Mouse (Mus musculus) hindbrain, embryonic 15.5 days (tissue): ENCODE measurements around the gene Gtf3c5. TPM values are rescaled to one million over a fixed set of nuclear protein-coding genes. Genes with fewer than 3 reads are reported as not detected.
A peak's percentile ranks its signal among the peaks of the same experiment; 100 is the strongest.

Experiments
- ATAC-seq: fragments of 200-750 bp; cut with Nextera tagmentation; 2 replicates; pipeline ENCODE4 v1.8.0; 2017; ENCODE audit warnings: low read depth, moderate number of reproducible peaks, moderate TSS enrichment; ENCODE audit not compliant: low FRiP score
- H3K27ac ChIP-seq: fragments of 300-500 bp; sonication (generic); replicated peaks from 2 replicates; pipeline ENCODE4 v1.5.1; 2015; ENCODE audit warnings: mild to moderate bottlenecking, inconsistent platforms
- H3K27me3 ChIP-seq: fragments of 300-500 bp; sonication (generic); 2 replicates; pipeline ENCODE4 v1.6.1; 2015; ENCODE audit warnings: control low read depth, inconsistent platforms
- H3K36me3 ChIP-seq: fragments of 300-500 bp; sonication (generic); 2 replicates; pipeline ENCODE4 v1.6.1; 2015; ENCODE audit warnings: control low read depth, inconsistent platforms
- H3K4me1 ChIP-seq: fragments of 300-500 bp; sonication (generic); replicated peaks from 2 replicates; pipeline ENCODE4 v1.6.1; 2015; ENCODE audit warnings: control low read depth, inconsistent platforms
- H3K4me2 ChIP-seq: fragments of 300-500 bp; sonication (generic); 2 replicates; pipeline ENCODE4 v1.6.1; 2015; ENCODE audit warnings: moderate library complexity, mild to moderate bottlenecking, inconsistent platforms
- H3K4me3 ChIP-seq: fragments of 300-500 bp; sonication (generic); 2 replicates; pipeline ENCODE4 v1.5.1; 2015; ENCODE audit warnings: mild to moderate bottlenecking, inconsistent platforms
- H3K9ac ChIP-seq: fragments of 300-500 bp; sonication (generic); 2 replicates; pipeline ENCODE4 v1.6.1; 2015; ENCODE audit warnings: inconsistent platforms
- H3K9me3 ChIP-seq: fragments of 300-500 bp; sonication (generic); 2 replicates; pipeline ENCODE4 v1.6.1; 2016; ENCODE audit warnings: control low read depth, inconsistent platforms
- WGBS: fragments of 180-500 bp; shearing (Covaris S2); methylation state at CpG from one replicate; pipeline ENCODE4 v1.1.7; 2015; 5-methylcytosine and 5-hydroxymethylcytosine counted together
- polyA plus RNA-seq: library from polyadenylated mRNA; unstranded; fragments of >200 nt; fragmentation: Nextera tagmentation; extraction: Ambion mirVana; gene quantifications from 2 replicates; pipeline ENCODE4 v1.2.1, GENCODE M21; 2015

Gene Gtf3c5
- polyA plus RNA-seq, 1 experiment from 2014 or later: 42.8 TPM

DNA sequence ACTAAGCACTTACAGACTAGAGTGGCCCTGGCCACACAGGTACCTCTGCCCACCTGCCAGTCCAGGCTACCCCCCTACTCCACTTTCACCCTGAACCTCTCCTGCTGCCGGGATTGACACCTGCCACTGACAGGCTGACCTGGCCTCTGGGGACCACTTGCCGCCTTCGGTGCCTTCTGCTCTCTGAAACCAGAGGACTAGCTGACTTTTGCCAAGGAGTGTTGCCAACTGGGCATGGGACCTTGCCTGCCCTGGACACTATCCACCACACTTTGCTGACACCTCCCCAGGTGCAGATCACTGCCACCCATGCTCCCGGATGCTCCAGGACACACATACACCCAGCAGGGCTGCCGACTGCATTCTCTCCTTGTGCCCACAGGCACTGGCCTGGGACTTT lies 31.2 kb downstream of the Gtf3c5 start:
- Histone ChIP-seq H3K4me3 (no peak overlapping the region), H3K36me3 (peaks cover 75% of the 10 kb centered on the region), H3K9ac (no peak overlapping the region), H3K9me3 (no peaks in the 10 kb centered on the region), H3K4me1 (0 out of 2 replicates have a peak, but pooled peaks cover 4% of the 10 kb centered on the region), H3K27me3 (no peaks in the 10 kb centered on the region), H3K27ac (no peak overlapping the region), H3K4me2 (no peak overlapping the region)
- no peak for ATAC-seq
- WGBS: 91% methylated on average over 5 of the region's 5 CpGs

DNA sequence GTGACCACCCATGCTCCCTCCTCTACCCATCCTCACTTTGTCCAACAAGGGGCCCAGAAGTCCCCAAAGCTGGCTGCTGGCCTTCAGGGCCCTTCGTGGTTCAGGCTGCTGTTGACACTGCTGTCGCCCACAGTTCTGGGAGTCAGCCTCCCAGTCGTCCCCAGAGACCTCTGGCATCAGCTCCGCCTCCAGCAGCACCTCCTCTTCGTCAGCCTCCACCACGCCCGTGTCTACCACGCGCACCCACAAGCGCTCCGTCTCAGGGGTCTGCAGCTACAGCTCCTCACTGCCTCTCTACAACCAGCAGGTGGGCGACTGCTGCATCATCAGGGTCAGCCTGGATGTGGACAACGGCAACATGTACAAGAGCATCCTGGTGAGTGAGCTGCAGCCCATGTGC lies 34.4 kb downstream of the Gtf3c5 start:
- H3K9me3 ChIP-seq: no peaks in the 10 kb centered on the region
- H3K27me3 ChIP-seq: no peaks in the 10 kb centered on the region
- H3K4me1 ChIP-seq: 0 out of 2 replicates have a peak, but pooled peaks cover 5% of the 10 kb centered on the region
- no peak overlapping the region for H3K9ac ChIP-seq
- peaks cover 93% of the 10 kb centered on the region for H3K36me3 ChIP-seq
- 93% methylated on average over 13 of the region's 13 CpGs for WGBS
- no peak overlapping the region for H3K4me2 ChIP-seq
- ATAC-seq: no peak
- no peak overlapping the region for H3K4me3 ChIP-seq
- H3K27ac ChIP-seq: no peak overlapping the region

DNA sequence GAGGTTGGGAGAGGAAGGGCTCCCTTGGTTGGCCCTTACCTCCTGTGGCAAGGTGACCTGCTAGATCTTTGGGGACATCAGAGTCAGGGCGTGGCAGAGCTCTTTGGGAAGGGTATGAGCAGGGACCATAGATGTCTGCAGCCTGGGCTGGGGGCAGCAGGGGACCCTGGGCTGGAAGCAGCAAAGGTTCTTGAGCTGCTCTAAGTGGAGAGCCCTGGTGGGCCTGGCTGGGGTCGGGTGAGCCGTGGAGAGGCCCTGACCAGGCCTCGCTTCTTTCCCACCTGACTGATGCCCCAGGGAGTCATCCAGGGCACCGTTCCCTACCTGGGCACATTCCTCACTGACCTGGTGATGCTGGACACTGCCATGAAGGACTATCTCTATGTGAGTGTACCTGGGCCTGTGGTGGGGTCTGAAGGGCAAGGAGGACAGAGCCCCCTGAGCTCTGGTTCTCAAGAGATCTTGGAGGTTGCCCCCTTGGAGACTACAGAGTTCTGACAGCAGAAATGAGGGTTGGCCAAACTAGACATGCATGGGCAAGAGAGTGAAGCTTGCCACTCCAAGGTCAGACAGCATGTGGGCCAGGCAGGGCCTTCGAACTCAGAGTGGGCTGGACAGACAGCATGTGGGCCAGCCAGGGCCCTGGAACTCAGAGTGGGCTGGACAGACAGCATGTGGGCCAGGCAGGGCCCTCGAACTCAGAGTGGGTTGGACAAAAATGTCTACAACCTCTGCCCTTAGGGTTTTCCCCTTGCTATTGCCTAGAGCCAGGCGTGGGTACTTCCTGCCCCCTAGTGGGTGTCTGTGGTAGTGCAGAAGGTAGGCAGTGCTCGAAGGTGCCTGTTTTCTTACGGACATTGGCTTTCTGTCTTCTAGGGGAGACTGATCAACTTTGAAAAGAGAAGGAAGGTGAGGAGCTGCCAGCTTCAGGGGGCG lies 36.0 kb downstream of the Gtf3c5 start:
- Histone ChIP-seq H3K27me3 (no peaks in the 10 kb centered on the region), H3K9ac (no peak overlapping the region), H3K9me3 (no peaks in the 10 kb centered on the region), H3K36me3 (peaks cover 92% of the 10 kb centered on the region), H3K4me3 (no peak overlapping the region), H3K4me2 (no peak overlapping the region), H3K4me1 (0 out of 2 replicates have a peak, but pooled peaks cover 5% of the 10 kb centered on the region), H3K27ac (no peak overlapping the region)
- WGBS: 53% methylated on average over 11 of the region's 11 CpGs
- ATAC-seq: 0 out of 2 replicates have a peak, but pooled peaks have one; percentile 28

DNA sequence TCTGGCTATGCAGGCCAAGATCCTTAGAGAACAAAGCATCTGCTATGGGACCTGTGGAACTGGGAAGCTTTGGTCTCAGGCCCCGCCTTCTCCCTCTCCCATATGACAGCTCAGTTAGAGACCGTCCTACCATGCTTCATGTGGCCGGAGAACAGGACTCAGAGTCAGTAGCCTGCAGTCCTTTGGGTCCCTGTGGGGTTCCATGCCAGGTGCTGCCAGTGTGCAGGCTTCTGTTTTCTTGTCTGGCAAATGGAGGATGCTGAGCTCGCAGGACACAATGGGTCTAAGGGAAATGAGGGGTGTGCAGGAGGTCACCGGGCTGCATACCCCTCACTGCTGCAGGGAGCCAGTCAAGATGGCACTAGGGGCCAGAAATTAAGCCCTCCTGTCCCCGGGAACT lies 37.0 kb downstream of the Gtf3c5 start:
- H3K36me3 ChIP-seq: peaks cover 89% of the 10 kb centered on the region
- H3K27ac ChIP-seq: peak overlapping the region; percentile 47; the same call in 1 of the 2 replicates
- H3K4me2 ChIP-seq: no peak overlapping the region
- H3K4me3 ChIP-seq: no peak overlapping the region
- no peak overlapping the region for H3K9ac ChIP-seq
- 59% methylated on average over 6 of the region's 6 CpGs for WGBS
- H3K4me1 ChIP-seq: 0 out of 2 replicates have a peak, but pooled peaks cover 5% of the 10 kb centered on the region
- no peaks in the 10 kb centered on the region for H3K9me3 ChIP-seq
- ATAC-seq: no peak
- no peaks in the 10 kb centered on the region for H3K27me3 ChIP-seq

DNA sequence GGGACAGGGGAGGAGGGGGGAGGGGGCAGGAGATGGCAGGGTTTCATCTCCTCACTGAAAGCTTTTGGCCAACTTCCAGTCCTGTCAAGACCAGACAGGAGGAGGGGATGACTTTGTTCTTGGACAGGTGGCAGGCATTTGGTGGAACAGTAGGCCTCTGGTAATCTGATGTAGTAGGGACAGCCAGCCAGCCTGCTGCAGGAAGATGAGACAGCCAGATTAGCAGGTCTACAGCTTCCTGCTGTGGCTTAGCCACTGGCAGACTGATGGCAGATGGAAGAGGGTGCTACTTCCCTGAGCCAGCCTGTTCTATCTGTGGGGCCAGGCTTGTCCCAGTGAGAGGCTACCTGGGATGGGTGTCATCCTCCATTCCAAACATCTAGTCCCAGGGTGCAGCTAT lies 37.6 kb downstream of the Gtf3c5 start:
- no peak overlapping the region for H3K4me3 ChIP-seq
- H3K27ac ChIP-seq: peak overlapping the region; percentile 47; the same call in 1 of the 2 replicates
- no peak overlapping the region for H3K4me2 ChIP-seq
- no peak for ATAC-seq
- peaks cover 84% of the 10 kb centered on the region for H3K36me3 ChIP-seq
- H3K27me3 ChIP-seq: no peaks in the 10 kb centered on the region
- 0 out of 2 replicates have a peak, but pooled peaks cover 5% of the 10 kb centered on the region for H3K4me1 ChIP-seq
- H3K9me3 ChIP-seq: no peaks in the 10 kb centered on the region
- H3K9ac ChIP-seq: no peak overlapping the region

DNA sequence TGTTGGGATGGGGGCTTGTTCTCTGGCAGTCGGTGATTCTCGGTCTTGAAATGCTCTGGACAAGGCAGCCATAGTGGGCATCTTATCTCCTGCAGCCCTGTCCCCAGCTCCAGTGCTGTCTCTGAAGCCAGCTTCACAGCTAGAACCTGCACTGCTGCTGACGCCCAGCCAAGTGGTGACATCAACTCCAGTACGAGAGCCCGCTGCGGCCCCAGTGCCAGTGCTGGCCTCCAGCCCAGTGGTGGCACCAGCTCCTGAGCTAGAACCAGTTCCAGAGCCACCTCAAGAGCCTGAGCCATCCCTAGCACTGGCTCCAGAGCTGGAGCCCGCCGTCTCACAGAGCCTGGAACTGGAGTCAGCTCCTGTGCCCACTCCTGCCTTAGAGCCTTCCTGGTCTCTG lies 39.7 kb downstream of the Gtf3c5 start:
- Histone ChIP-seq H3K4me1 (peaks cover 25% of the 10 kb centered on the region), H3K36me3 (peaks cover 63% of the 10 kb centered on the region), H3K27ac (no peak overlapping the region), H3K27me3 (no peaks in the 10 kb centered on the region), H3K4me3 (no peak overlapping the region), H3K4me2 (no peak overlapping the region), H3K9ac (no peak overlapping the region), H3K9me3 (no peaks in the 10 kb centered on the region)
- ATAC-seq: no peak
- WGBS: 78% methylated on average over 8 of the region's 8 CpGs

DNA sequence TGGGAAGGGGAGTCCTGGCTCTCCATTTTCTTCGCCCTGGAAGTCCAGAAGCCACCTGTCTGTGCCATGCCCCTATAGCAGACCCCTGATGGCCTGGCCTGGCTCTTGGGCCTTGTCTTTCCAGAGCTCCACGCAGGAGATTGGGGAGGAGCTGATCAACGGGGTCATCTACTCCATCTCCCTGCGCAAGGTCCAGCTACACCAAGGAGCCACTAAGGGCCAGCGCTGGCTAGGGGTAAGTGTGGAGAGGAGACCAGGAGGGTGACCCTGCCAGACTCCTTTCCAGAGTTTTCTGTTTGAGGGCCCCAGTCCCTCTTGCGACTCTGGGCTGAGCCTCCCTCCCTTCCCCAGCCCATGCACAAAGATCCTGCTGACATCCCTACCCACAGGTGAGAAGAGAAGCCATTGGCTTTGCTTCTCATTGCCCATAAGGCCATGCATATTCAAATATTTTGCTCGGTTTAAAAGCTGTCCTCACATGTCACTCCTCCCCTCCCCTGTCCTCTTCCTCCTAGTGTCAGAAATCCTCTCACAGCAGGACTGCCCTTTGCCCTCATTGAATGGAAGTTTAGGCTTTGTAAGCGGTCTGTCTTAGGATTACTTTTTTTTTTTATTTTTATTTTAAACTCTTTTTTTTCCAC lies 42.8 kb downstream of the Gtf3c5 start:
- H3K9me3 ChIP-seq: no peaks in the 10 kb centered on the region
- H3K36me3 ChIP-seq: peaks cover 37% of the 10 kb centered on the region
- peak overlapping the region; percentile 80; the same call in 1 of the 2 replicates for H3K27ac ChIP-seq
- no peaks in the 10 kb centered on the region for H3K27me3 ChIP-seq
- ATAC-seq: no peak
- 81% methylated on average over 8 of the region's 8 CpGs for WGBS
- H3K4me1 ChIP-seq: peaks cover 52% of the 10 kb centered on the region
- no peak overlapping the region for H3K9ac ChIP-seq
- no peak overlapping the region for H3K4me2 ChIP-seq
- H3K4me3 ChIP-seq: no peak overlapping the region

DNA sequence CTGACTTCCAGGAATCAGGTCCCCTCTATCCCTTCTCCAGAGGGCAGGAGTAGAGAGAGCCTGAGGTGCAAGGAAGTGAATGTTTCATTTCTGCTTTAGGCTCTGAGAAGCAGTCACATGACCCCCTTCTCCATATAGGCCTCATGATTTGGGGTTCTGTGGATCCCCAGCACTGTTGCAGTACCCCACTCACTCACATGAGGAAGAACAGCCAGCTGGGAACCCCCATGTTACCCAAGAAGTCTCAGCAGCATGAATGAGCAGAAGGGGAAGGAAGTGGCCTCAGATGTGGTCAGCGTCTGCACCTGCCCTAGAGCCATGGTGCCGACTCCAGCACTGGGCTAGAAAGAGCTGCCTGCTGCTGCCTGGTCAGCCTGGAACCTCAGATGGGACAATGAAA lies 43.6 kb downstream of the Gtf3c5 start:
- peaks cover 29% of the 10 kb centered on the region for H3K36me3 ChIP-seq
- H3K9me3 ChIP-seq: no peaks in the 10 kb centered on the region
- H3K4me2 ChIP-seq: no peak overlapping the region
- no peaks in the 10 kb centered on the region for H3K27me3 ChIP-seq
- ATAC-seq: no peak
- WGBS: 83% methylated on average over 2 of the region's 2 CpGs
- H3K4me3 ChIP-seq: no peak overlapping the region
- H3K4me1 ChIP-seq: peaks cover 60% of the 10 kb centered on the region
- peak overlapping the region; percentile 80 for H3K27ac ChIP-seq
- no peak overlapping the region; the same call in 1 of the 2 replicates for H3K9ac ChIP-seq

DNA sequence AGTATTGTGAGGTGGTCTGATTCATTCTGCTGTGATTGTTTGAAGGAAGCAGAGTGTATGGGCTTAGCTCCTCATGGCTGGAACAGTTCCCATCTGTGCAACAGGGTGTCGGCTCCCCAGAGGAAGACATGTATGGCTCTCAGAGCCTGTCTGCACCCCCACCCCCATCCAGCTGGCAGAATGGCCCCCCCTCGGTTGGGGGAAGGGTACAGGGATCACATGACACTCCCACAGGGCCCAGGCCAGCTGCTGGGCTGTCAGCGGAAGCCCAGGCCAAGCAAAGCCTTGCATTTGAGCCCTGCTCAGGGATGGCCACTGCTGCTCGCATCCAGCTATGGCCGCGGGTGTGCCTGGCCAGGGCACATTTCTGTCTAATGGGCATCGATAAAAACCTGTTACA lies 44.3 kb downstream of the Gtf3c5 start:
- Histone ChIP-seq H3K27ac (peak overlapping the region; percentile 80), H3K36me3 (peaks cover 22% of the 10 kb centered on the region), H3K9me3 (no peaks in the 10 kb centered on the region), H3K4me3 (no peak overlapping the region), H3K9ac (peak overlapping the region; percentile 16; the same call in 1 of the 2 replicates), H3K4me1 (peaks cover 67% of the 10 kb centered on the region), H3K4me2 (no peak overlapping the region), H3K27me3 (no peaks in the 10 kb centered on the region)
- WGBS: 27% methylated on average over 7 of the region's 7 CpGs
- ATAC-seq: peak; percentile 49

DNA sequence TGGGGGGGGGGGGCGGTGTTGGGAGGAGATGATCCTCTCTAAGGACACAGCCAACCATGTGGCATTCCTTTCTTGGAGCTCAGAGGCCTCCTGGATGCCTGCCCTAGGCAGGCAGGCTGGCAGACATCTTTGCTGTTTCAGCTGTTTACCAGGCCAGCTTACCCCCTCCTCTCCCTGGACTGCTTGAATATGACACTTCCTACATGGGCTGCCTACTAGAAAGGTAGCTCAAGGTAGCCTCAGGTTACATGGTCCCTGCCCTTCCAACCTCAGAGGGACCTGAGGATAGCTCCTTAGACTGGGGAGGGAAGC lies 44.8 kb downstream of the Gtf3c5 start:
- WGBS: 50% methylated on average over 1 of the region's 1 CpGs

DNA sequence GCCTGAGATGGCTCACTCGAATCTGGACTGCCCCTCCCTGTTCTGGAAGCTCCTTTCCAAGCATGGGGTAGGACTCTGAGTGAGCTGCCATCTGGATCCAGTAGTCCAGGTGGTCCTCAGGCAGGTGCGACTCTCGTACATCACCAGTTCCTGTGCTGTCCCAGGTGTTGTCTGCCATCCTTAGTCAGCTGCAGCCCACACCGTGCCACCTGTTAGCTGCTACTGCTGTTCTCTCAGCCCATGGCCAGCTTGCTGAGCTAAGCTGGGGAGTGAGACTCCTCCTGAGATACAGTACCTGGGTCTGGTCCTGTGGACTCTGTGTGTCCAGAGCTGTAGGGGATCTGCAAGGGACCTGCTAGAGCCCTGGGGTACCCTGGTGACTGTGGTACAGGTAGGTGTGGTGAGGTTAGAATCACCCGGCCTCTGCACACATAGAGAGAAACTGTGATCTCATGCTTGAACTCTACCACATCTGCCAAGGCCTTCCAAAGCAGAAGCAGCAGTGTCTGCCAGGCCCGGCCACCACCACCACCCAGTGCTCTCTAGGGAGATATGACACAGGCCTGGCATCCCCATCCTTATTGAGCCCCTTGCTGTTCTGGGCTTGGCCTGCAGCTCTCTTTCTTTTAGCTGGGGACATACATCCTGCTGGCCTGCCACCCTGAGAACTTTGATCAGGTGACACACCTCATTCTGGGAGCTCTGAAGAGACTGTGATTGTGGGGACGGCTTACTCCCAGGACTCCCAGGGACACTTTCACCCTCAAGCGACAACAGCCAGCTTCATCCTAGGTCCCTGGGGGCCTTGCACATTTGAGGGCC lies 45.3 kb downstream of the Gtf3c5 start:
- Histone ChIP-seq H3K36me3 (peaks cover 12% of the 10 kb centered on the region), H3K9ac (no peak overlapping the region), H3K27me3 (no peaks in the 10 kb centered on the region), H3K27ac (peak overlapping the region; percentile 80), H3K4me2 (no peak overlapping the region), H3K4me3 (no peak overlapping the region), H3K4me1 (peaks cover 77% of the 10 kb centered on the region), H3K9me3 (no peaks in the 10 kb centered on the region)
- ATAC-seq: no peak
- 58% methylated on average over 8 of the region's 8 CpGs for WGBS

More for the DNA sequence above, 44.8 kb downstream of the Gtf3c5 start:
- Histone ChIP-seq H3K27me3 (no peaks in the 10 kb centered on the region), H3K36me3 (peaks cover 18% of the 10 kb centered on the region), H3K9me3 (no peaks in the 10 kb centered on the region), H3K4me1 (peaks cover 71% of the 10 kb centered on the region), H3K27ac (peak overlapping the region; percentile 80), H3K4me3 (no peak overlapping the region), H3K9ac (no peak overlapping the region), H3K4me2 (no peak overlapping the region)
- no peak for ATAC-seq

DNA sequence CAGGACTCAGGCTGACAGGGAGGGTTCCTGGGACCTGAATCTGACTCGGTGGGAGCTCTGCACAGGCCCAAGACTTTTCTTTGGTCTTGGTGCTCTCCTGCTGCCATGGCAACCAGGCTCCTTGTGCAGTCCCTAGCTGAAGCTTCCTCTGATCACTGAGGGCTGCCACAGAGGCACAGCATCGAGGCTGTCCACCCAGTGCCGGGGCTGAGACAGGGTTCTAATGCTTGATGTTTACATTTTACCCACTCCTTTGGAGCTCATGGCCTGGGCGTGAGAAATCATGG lies 46.0 kb downstream of the Gtf3c5 start:
- ATAC-seq: no peak

More for the DNA sequence above, 46.0 kb downstream of the Gtf3c5 start:
- no peaks in the 10 kb centered on the region for H3K9me3 ChIP-seq
- 21% methylated on average over 4 of the region's 4 CpGs for WGBS
- H3K27ac ChIP-seq: no peak overlapping the region
- no peak overlapping the region for H3K9ac ChIP-seq
- peaks cover 83% of the 10 kb centered on the region for H3K4me1 ChIP-seq
- no peak overlapping the region for H3K4me2 ChIP-seq
- H3K4me3 ChIP-seq: no peak overlapping the region
- H3K27me3 ChIP-seq: no peaks in the 10 kb centered on the region
- peaks cover 8% of the 10 kb centered on the region for H3K36me3 ChIP-seq
